Mouse (Mus musculus) heart, adult 2 months (tissue): ENCODE data around the gene Wars.

Source experiments
- CTCF ChIP-seq: fragments of 200-600 bp; IDR thresholded peaks from 2 replicates; pipeline ENCODE4 v1.8.1; 2022; ENCODE audit warnings: antibody characterized with exemption, mild to moderate bottlenecking, moderate library complexity
- POLR2A ChIP-seq: fragments of 200-500 bp; IDR thresholded peaks from 2 replicates; pipeline ENCODE4 v1.6.1; 2011; ENCODE audit warnings: mild to moderate bottlenecking, low read depth, low read length, control low read depth; ENCODE audit not compliant: insufficient read depth

GRCm38 (mm10) chr12:108929475-108929874 is 35.5 kb upstream of the Wars start:
- no peak for TF ChIP-seq CTCF
- TF ChIP-seq POLR2A = no peak
